Mouse (Mus musculus) kidney, postnatal 10 days (tissue): Measurements from ENCODE around the gene Tdpoz5.
"Not testable (repeated sequence)": the region's sequence is repeated elsewhere in the genome, so short reads cannot be mapped to it uniquely, and the experiment has no call there.

ENCODE experiments used
- DNase-seq: peaks from one replicate; pipeline ENCODE4 v3.0.0; 2021; ENCODE audit warnings: mixed read lengths

The Tdpoz5 gene

DNA sequence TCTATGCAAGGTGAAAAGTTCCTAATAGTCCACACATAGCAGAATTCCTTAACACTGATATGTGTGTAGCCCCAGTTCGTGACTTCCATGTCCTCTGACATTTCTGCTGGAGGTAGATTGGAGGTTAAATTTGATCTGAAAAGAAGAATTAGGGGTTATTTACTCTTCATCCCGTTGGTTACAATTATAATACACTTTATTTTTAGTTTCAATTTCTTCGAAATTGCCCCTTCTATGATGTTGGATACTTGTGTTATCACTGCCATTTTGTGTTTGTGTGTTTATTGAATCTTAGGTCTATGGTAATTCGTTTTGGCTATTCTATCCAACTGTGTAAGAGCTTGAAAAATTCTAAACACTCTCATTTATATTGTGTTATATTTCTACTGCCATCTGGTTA is at the start of gene Tdpoz5:
TSS of gene Tdpoz5 (minus strand) at position 101 of the 400 bp plus-strand sequence.
- not testable (repeated sequence) for DNase-seq

DNA sequence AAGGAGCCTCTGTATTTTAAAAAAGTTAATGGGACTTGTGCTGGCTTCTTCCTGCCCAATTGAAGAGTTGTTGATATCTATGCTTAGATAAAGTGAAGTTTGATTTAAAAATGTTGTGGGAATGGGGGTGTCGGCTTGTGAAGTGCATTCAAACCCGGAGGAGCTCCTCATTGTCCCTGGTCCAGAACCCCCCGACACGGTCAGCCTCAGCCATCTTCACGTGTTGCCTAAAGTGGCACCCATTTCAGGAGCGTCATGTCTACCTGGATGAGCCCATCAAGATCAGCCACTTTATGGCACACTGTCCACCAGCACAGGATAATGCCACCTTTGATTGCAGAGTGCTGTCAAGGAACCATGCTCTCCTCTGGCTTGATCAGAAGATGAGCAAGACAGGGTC is 7.8 kb upstream of the Tdpoz5 start:
- DNase-seq: not testable (repeated sequence)

DNA sequence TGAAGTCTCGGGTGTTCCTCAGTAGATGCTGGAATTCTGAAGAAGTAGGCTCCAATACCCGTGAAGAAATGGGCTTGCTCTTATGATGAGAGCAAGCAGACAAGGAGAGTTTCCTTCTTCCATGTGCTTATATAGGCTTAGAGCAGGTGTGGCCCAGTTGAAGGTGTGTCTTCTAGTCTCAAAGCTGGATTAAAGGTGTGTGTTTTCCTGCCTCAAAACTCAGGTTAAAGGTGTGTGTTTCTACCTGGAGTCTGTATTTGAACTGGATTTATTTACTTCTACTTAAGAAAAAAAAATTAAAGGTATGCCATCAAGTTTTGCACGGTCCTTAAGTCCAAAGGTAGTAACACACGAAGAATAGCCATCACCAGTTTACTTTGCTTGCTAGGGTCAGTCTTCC is 17.7 kb downstream of the Tdpoz5 start, which contains the start of gene Gm9117:
TSS of gene Gm9117 (minus strand) at position 101 of the 400 bp plus-strand sequence.
- DNase-seq: not testable (repeated sequence)

DNA sequence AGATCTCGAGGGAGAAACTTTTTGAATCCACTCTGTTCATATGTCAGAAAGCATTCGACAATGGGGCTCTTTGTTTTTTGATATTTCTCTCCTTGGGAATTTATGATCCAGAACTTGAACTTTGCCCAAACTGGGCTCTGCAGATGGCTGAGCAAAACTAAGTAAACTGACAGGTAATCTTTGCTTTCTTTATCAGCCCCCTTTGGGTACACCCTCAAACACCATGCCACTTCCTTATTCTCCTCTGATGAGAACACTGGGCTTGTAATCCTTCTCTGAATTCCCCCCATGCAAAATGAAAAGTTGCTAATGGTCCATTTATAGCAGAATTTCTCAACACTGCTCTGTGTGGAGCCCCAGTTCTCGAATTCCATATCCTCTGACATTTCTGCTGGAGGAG is 22.7 kb downstream of the Tdpoz5 start:
- DNase-seq: not testable (repeated sequence)
